Mouse (Mus musculus) cortical plate, adult 2 months (tissue): ENCODE results near the gene Prkcz.
A peak's percentile ranks its signal among the peaks of the same experiment; 100 is the strongest.

Source experiments
- CTCF ChIP-seq: fragments of 200-500 bp; IDR thresholded peaks from 2 replicates; pipeline ENCODE4 v1.5.1; 2011; ENCODE audit warnings: mild to moderate bottlenecking, control low read depth, low read length; ENCODE audit not compliant: insufficient read depth; ENCODE audit errors: extremely low read depth
- POLR2A ChIP-seq: fragments of 200-500 bp; IDR thresholded peaks from 2 replicates; pipeline ENCODE4 v1.6.1; 2011; ENCODE audit warnings: mild to moderate bottlenecking, low read length, control low read depth; ENCODE audit not compliant: insufficient read depth; ENCODE audit errors: extremely low read depth

DNA sequence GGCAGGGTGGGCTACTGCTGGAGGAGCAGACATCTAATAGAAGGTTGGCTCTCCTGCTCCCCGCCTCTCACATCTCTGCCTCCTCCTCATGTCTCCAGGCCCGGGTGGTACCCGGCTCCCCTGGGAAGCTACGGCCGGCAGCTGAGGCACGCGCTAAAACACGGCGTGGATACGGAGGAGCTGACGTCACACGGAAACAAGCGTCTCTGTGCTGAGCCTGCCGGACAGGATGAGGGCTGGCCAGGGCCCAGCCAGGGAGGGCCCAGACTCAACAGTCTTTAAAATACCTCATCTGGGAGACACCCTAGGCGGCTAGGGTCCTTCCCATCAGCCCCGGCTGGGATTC is 15.6 kb downstream of the Prkcz start:
- no peak for TF ChIP-seq CTCF
- TF ChIP-seq POLR2A = peak; percentile 84
